Mouse (Mus musculus): ENCODE results near the gene Fsd1l.
"Not testable (repeated sequence)": the region's sequence is repeated elsewhere in the genome, so short reads cannot be mapped to it uniquely, and the experiment has no call there.

The Fsd1l gene

GRCm38 (mm10) chr4:53625263-53625662 is 6.0 kb upstream of the Fsd1l start:
- in situ Hi-C loops (cut with MboI, MseI), result loop anchor here (10.0 kb wide), 1 partner anchor 210 kb away; no protein-coding TSS in a partner anchor

DNA sequence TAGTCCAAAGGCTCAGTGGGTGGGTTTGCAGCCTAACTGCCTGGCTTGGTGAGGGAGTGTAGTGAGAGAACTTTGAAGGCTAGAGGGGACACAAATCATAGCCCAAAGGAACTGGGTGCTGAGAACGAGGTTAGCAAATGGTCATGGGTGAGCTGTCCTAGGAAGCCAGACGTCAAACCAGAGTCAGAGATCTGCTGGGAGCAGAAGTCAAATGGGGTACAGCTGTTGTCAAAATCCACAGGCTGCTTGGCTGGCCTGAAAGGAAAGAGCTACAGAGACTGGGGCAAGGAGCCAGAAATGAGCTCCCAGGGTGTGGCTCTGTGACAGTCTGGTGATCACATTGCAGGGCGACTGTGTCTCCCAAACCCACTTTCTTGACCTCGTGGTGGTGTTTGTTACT is 2.3 kb upstream of the Fsd1l start:
- in situ Hi-C loops (cut with MboI, MseI), result loop anchor here (10.0 kb wide), 1 partner anchor 206 kb away; no protein-coding TSS in a partner anchor

DNA sequence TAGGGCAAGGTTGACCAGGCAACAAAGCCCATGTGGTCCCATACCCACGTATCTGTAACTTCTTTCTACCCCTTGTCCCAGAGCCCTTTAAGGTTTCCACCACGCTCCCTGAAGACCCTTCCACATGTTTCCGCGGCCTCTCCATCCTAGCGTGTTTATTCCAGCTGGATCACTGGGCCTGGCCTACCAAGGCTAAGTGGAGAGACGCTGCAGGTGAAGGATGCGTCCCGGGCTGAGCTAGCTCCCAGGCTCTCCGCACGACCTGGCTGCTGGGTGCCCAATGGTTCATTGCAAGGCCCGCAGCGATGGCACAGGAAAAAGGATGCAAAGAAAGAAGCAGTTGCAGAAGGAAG is 332 bp upstream of the Fsd1l start:
- in situ Hi-C loops (cut with MboI, MseI), result no loop called here

DNA sequence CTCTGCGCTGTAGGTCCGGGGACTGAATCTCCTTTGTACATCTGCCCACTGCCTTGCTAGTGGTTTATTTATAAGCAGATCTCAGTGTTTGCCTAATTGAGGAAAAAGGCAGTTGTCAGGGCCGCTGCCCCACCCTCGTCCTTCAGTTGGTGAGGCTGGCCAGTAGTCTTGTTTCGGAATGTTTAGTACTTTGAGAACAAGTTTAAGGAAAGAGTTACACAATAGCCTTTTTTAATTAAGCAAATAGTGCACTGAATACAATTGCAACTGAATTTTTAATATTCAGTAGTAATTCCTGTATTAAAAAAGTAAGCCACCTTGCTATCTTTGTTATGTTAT is 709 bp downstream of the Fsd1l start:
- in situ Hi-C loops (cut with MboI, MseI), result no loop called here

- in situ Hi-C loops (cut with MboI, MseI), result no loop called here
Observed at GRCm38 (mm10) chr4:53635336-53635735, 4.1 kb downstream of the Fsd1l start.

DNA sequence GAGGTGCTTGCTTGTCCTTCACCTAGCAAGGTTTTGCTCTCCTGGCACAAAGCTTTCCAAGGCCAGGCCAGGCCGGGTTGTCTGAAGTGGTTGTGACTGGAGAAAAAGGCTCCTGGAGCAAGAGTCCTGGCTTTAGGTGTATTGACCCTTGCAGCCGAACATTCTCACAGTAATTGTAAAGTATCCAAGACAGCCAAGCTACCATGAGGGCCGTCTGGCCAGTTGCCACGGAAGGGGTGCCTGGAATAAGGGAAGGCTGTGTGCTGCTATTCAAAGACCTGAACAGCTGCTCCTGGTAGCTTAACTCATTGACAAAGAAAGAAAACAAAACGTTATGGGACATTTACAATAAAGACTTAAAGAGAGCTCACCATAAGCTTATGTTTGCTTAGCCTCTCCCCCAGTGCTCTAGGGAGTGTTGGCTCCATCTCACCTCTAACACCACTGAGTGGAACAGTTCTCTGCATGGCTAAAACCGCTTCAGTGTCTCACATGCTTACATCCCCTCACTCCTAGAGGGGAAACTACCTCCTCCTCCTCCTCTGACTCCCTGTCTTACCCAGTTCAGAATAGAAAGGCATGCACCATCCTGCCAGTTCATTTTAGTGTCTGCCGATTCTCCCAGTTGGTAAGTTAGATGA is 6.1 kb downstream of the Fsd1l start:
- in situ Hi-C loops (cut with MboI, MseI), result no loop called here

- in situ Hi-C loops (cut with MboI, MseI), result no loop called here
Observed at GRCm38 (mm10) chr4:53638549-53639123, 7.4 kb downstream of the Fsd1l start.

DNA sequence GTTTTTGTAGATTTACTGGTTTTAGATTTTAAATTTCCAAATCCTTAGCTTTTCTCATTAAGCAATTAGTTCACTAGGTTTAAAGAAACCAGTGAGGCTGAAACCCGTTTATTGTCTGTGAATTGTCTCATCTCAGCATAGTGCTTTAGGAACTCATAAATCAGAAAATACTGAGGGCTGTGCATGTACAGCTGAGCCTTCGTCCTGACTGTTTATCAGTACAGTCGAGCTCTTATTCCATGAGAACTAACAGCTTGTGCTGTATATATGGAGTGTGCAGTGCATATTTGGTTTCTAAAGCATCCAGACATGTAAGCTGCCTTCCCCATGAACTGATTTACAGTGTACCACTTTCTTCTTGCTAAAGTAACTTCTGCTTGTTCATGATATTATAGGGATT is 26.8 kb downstream of the Fsd1l start:
- in situ Hi-C loops (cut with MboI, MseI), result no loop called here

DNA sequence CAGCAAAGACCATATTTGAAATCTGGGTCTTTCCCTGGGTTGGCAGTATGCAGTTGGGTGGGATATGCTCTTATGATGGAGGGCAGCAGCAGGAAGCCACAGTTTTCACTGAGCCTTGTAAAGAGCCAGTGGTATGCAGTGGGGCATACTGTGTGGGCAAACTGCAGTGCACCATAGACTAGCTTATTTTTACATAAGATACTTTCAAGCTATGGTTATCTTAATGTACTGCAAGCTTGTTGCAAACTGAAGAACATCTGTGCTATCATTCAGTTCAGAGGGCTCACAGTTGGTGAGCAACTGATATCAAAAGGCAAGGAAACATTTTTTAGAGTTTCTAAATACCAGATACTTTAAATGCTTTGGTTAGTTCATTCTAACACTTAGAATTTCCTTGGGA is 29.4 kb downstream of the Fsd1l start:
- in situ Hi-C loops (cut with MboI, MseI), result no loop called here

DNA sequence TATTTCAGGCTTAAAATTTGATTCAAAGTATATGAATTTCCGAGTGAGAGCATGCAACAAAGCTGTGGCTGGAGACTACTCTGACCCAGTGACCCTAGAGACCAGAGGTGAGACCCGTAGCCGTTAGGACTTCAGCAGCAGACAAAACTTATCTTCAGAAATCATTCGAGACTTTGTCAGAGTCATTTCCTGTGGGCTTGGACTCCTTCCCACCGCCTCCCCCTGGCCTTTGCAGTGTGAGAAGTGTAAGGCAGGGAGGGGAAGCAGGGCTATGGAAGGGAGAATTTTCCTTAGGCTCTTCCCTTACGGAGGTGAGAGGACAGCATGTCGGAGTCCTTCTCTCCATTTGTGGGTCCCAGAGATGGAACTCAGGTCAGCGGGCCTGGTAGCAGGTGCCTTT is 50.8 kb downstream of the Fsd1l start:
- in situ Hi-C loops (cut with MboI, MseI), result no loop called here

DNA sequence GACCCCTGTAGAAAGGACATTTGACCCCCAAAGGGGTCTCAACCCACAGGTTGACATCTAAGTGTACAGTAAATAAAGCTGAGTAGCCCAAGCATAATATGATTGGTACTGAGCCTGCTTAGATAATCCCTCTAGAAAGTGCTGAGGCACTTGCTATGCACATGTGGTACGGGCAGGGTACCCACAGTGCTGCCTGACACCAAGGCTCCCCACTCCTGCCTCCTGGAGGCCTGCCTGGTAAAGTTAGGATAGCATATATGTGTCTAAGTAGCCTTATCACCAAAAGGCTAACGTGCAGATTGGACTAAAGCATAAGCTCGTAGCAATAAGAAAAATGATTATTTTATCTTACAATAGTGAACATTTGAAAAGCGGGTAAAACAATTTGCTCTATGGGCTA is 57.7 kb downstream of the Fsd1l start:
- in situ Hi-C loops (cut with MboI, MseI), result no loop called here

DNA sequence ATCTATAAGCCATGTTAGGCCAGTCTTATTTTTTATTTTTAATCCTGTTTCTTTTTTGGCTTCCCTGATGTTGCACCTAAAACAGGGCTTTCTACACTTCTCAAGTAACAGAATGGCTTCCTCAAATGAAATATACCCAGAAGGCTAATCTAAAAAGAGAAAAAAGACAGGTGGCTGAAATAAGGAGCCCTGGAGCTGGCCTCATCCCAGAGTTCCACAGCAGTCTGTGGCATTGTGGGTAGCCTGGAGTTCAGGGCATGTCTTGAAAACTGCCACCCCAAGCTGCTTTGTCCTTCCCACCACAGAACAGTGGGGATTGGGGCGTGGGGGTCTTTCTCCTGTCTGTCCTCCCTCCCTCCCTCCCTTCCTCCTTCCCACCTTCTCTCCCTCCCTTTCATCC is 60.1 kb downstream of the Fsd1l start:
- in situ Hi-C loops (cut with MboI, MseI), result no loop called here

- in situ Hi-C loops (cut with MboI, MseI), result not testable (repeated sequence)
Observed at GRCm38 (mm10) chr4:53709166-53709565, 77.9 kb downstream of the Fsd1l start.

DNA sequence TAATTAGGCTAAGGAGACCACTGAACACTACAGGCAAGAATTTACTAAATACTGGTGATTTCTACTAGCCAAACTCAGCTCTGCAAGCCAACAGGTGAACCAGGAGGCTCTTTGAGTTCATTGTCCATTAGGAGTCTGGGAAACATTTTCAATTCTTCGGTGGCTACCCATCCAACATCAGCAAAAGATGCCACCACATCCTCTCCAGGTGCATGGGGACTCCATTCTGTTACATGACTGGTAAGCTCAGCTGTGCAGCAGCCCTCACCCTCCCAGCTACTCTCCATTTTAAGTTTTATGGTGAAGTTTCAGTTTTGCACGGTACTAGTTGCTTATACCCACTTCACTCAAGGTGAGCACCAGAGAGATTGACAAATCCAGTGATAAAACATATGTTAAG is 78.8 kb downstream of the Fsd1l start:
- in situ Hi-C loops (cut with MboI, MseI), result no loop called here

DNA sequence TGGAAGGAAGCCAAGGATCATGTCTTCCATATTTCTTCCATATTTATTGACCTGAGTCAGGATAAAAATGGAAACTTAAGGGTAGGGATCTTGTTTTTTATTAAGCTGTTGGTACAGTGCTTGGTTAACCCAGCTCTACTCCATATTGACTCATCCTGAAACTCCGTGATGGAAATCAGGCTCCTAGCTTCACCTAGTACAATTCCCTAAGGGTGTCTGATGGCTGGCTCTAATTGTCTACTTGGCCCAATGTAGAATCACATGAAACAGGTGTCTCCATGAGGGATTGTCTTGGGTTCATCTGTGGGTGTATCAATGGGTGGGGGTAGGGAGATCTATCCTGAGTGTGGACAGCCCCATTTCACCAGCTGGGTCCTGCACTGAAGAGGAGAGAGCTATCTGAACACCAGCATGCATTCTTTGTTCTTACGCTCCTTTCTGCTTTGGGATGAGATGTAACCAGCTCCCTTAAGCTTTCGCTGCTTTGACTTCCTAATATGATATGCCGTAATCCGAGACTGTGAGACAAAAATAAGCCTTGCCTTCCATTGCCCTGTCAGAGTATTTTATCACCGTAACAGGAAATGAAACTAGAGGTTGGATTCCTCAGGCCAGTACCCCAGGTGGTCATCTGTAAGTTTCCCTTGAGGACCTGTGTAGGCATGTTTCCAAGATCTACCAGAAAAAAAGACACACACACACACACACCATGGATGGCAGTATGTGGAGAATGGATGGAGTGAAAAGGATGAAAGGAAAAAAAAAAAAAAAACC is 79.5 kb downstream of the Fsd1l start:
- in situ Hi-C loops (cut with MboI, MseI), result no loop called here

GRCm38 (mm10) chr4:53713704-53714050 is 82.4 kb downstream of the Fsd1l start, which contains the start of gene Fktn:
Fktn (plus strand) TSS chr4:53713998.
- in situ Hi-C loops (cut with MboI, MseI), result no loop called here

DNA sequence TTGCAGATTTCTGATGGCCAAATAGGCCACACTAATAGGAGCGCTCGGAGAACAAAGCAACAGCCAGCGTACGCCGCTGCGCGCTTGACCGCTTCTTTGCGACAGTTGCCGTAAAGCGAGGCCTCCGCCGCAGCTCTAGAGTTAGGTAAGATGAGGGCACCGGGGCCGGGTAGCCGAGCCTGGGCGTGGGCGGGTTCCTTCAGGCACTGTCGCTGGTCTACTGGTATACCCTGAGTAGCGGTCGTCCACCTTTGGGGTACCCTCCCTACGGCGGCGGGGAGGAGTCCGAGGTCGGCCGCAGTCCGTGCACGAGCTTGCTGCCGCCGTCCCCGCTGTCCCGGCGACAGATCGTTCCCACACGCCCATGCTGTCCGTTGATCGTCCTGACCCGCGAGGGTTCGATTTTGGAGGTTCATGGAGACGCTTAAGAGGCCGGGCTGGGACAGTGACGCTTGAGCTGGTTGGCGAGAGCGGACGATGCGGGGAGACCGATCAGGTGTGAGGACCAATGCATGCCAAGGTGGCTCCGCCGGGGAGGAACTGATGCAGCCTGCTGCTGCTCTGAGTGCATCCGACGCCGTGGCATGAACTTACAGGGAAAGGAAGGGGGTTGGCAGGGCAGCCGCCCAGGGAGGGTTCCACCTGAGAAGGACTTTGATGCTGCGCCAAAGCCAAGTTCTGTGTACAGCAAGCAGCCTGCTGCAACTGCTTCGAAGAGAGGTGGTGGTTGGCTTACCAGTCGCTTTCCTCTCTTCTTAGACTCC is 83.0 kb downstream of the Fsd1l start:
- in situ Hi-C loops (cut with MboI, MseI), result no loop called here

GRCm38 (mm10) chr4:53715977-53716376 is 84.7 kb downstream of the Fsd1l start:
- in situ Hi-C loops (cut with MboI, MseI), result no loop called here

DNA sequence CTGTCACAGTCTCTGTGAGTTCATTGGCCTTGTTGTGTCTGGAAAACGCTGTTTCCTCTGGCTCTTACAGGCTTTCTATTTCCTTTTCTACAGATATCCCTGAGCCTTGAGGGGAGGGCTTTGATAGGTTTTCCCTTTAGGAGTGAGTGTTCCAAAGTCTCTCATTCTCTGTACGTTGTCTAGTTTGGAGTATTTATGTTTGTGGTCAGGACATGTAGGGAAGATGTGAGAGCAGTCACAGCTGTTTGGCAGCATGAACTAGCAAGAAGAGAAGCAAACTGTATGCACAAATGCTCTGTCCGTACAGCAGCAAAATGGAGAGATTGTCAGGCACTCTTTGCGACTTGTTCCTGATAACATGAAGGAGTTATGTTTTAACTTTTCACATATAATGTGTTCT is 86.3 kb downstream of the Fsd1l start:
- in situ Hi-C loops (cut with MboI, MseI), result no loop called here

GRCm38 (mm10) chr4:53718261-53718660 is 87.0 kb downstream of the Fsd1l start:
- in situ Hi-C loops (cut with MboI, MseI), result no loop called here

DNA sequence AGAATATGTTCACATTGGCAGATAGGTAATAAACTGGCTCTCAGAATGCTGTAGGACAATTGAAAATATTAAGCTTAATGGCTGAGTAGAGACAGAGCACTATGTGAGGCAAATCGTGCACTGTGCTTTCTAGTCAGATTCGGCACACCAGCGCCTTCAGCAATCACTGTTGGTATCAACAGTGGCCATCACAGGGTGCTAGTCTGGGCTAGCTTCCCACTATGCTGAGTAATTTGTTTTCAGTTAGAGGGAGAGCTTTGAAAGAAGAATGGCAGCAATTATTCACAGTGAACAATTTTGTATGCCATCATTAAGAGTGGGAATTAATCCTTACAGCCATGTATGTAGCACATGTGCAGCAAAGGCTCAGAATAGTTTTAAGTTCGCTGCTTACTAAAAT is 91.2 kb downstream of the Fsd1l start:
- in situ Hi-C loops (cut with MboI, MseI), result no loop called here

- in situ Hi-C loops (cut with MboI, MseI), result not testable (repeated sequence)
Observed at GRCm38 (mm10) chr4:53726100-53726499, 94.8 kb downstream of the Fsd1l start.

GRCm38 (mm10) chr4:53728121-53728520 is 96.8 kb downstream of the Fsd1l start:
- in situ Hi-C loops (cut with MboI, MseI), result no loop called here

All from regulatory T cell (primary cell).